Mouse (Mus musculus): ENCODE data around the gene Ift81.
A peak's percentile ranks its signal among the peaks of the same experiment; 100 is the strongest.

Gene Ift81

DNA sequence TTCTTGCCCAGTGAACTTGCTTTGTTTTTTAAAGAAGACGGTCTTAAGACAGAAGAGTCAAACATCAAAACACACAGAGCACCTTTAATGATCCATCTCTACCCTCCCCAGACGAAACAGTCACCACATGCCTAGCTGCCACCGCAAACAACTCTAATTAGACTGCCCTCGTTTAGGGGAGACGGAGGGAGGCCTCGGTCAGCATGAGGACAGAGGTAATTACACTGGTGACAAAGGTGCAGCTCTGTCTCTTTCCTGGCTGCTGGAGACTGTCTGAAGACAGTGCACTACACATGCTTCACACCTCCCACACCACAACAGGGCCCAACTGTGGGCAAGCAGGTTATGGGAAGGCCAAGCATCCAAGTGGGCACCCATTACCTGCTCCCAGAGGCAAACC is 66.5 kb downstream of the Ift81 start:
- no peak for DNase-seq (ENCODE audit: low spot score in 2 of 2)

DNA sequence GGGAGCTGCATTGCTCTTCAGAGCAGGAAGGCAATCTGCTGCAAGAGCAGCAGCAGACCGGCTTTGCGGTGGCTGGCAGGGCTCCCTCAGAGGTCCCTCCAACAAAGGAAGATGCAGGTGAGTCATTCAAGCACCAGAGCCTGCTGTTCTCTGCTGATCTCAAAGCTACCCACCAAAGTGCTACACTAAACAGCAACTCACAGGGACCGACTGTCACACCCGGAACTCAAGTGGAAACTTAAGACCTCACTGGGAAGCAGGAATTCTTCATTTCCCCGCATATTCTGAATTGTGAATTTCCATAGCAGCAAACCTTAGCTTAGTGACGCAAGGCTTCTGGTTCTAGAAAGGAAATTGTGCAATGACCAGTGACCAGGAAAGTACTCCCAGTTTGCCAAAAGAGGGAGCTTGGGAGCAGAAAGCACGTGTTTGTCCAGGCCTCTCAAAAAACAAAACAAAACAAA is 67.0 kb downstream of the Ift81 start:
- no peak for DNase-seq (ENCODE audit: low spot score in 2 of 2)

DNA sequence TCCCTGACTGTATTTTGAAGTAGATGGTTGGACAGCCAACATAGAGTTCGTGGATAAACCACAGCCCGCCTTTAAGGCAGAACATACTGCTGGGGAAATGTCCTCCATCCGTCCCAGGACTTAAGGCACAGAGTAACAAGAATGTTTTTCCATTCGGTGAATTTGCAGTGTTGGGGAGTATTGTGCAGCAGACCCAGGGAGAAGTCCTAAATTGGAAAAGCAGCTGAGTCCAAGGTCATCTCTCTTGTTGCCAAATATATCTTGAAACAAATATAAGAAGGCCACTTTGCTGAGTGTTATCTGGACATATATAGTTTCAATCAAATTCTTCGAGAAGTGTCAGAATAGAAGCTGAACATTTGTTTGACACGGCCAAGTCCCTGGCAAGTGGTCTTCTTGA is 70.9 kb downstream of the Ift81 start:
- no peak for DNase-seq (ENCODE audit: low spot score in 2 of 2)

DNA sequence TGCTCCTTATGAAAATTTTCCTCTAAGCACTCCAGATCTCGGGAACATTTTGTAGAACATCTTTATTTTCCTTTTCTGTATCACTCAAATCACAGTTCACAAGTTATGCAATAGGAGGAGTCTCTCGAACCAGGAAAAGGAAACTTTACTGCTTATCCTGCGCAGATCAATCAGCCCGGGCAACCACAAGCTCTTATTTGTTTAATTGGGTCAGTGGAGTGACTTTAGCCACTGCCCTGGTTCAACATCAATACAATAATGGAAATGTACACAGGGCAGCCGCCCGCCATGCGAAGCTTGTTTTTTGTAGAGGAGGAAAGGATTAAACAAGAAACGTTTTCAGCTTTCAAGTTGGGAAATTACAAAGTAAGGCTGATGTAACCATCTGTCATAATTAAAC is 72.4 kb downstream of the Ift81 start:
- DNase-seq (ENCODE audit: low spot score in 2 of 2), result no peak

DNA sequence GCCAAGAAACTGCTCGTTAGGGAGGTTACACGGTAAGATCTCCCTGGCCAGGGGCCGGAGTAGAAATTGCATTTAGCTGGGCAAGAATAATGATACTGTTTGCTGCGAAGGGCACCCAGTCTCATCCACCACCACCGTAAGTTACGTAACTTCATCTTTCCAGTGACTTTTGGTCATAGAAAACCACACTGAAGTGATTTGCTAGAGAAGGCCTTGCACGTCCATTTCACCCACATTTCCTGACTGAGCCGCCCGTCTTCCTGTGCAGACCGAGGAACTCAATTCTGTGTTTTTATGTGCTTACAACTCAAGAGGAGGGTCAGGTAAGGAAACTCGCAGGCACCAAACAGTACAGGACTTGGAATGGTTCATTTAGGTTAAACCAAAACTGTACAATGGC is 76.2 kb downstream of the Ift81 start:
- no peak for DNase-seq (ENCODE audit: low spot score in 2 of 2)

DNA sequence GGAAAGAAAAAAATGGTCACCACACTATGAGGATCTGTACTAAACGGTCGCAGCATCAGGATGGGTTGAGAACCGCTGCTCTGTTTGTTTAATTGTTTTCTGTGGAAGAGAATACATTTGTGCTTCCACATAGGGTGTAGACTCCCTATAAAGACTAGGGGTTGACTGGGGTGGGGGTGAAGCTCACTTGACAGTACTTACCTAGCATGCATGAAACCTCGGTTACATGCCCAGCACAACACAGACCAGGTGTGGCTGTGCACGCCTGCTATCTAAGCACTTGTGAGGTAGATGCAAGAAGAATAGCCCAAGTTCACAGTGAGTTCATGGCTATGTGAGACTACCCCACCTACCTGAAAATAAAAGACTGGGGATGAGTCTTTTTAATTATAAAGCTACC is 76.7 kb downstream of the Ift81 start:
- no peak for DNase-seq (ENCODE audit: low spot score in 2 of 2)

DNA sequence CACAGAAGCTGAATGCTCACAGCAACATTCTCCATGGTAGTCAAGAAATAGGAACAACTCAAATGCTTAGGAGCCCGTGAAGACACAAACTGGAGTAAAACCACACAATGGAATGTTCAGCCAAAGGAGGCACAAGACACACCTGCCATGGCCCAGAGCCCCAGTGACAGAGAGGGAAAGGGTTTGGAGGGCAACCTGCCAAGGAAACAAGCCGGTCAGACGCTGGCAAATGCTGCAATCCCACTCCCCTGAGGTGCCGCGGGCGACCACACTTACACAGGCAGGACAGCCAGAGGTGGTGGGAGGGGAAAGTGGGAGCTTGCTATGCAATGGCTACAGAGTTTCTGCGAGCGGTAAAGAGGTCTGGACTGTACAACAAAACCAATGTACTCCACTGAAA is 80.4 kb downstream of the Ift81 start:
- DNase-seq (ENCODE audit: low spot score in 2 of 2), result no peak

DNA sequence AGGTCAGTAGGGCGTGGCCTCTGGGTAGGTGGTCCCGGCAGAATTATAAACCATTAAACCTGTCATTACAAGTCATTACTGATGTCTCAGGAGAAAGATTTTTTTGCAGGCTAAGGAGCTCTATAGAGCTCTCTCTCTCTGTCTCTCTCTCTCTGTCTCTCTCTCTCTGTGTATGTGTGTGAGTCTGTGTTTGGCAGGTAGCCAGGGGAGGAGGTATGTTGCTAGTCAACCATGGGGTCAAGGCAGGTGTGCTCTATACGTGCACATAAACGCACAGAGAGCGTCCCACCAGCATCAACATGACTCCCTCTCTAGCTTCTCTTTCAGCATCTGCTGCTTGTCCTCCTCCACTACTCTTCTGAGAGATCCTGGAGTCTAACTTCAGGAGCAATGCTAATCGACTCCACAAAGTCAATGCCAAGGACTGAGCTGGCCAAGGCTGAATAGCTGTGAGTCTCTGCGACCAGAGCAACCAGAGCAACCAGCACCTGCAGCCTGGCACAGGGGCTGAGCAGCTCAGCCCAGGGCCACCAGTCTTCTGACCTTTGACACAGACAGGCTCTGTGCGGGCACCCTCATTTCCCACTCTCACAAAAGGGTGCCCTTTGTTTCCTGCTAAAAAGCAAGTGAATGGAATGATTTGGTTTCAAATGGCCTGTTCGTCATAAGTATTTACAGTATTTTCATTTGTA is 84.3 kb downstream of the Ift81 start:
- DNase-seq (ENCODE audit: low spot score in 2 of 2), result no peak

DNA sequence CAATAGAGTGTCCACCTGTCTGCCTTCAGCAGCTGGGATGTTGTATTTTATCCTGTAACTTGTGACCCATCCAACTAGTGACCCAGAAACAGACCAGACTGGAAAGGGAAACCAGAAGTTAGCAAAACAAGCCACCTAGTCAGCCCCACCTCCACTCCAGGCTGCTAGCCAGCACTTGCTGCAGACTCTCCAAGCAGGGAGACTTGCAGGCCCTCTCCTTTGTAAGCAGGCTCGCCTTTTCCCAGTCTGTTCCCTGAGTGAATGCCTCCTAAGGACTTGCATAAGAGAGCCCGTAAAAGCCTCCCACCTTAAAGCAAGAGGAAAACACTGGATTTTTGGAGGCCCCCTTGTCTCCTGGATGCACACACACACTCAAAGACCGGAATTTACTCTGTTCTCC is 85.0 kb downstream of the Ift81 start:
- DNase-seq (ENCODE audit: low spot score in 2 of 2), result no peak

DNA sequence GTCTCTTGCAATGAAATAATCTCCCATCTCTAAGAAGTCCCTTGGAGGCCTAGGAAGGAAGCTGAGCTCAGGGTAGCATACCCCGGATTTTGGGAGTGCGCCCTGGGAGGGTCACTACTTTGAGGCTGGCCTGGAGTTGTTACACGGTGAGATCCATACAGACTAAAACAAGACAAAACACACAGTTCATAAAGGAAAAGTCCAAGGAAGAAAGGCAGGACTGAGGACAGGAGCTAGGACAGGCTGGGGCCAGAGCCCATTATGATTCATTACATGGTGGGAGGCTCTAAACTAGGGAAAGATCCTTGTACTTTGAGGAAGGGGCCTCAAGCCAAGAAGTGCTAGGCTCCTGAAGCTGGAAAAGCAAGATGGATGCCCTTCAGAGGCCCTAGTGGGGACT is 85.7 kb downstream of the Ift81 start:
- DNase-seq (ENCODE audit: low spot score in 2 of 2), result no peak

DNA sequence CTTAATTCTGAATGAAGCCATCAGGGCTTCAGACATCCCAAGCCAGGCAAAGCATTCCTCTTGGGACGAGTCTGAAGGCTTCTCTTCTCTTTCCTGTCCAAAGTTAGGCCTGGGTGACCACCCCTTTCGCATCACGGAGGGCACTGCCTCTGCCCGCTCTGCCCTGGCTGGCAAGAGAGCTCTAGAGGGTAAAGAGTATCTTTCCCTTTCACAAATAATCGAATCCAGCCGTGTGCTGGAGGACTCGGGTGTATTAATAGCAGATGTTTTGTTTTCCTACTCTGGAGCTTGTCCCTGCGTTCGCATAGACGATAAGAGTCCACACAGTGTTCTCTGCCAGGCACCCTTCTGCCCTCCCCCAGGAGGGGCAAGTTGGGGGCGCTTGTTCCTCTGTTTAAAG is 86.6 kb downstream of the Ift81 start:
- no peak for DNase-seq (ENCODE audit: low spot score in 2 of 2)

DNA sequence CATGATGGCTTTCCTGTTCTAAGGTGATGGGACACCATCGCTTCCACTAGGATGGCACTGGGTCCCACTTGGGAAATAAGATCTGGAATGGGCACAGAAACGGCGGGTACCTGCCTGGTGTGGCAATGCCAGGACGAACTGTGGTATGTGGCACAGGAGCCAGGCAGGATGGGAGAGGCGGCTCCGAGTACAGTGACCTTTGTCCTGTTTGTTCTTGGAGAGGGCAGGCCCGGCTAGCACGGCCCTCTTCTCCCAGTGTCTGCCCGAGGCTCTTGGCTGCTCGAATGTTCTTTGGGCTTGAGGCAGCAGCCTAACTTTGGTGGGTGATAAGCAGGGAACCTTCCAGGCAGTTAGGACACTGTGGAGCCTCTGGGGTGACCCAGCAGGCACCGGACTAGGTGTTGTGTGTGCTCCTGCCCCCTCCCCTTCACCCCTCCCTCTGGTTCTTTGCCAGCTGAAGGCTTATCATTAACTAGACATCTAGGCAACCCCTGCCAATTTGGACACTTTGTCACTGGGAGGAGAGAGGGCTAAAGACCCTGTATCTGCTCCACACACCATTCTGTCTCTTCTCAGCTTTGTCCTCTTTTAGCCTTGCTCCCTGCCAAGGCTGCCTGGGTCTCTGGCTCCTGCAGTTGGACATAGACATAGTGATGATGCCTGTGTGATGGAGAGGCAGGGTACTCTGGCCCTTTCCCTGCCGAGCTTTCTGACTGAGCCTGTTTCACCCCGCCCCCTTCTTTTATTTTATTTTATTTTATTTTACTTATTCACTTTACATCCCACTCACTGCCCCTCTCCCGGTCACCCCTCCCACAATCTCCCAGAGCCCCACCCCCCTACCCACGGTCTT is 87.2 kb downstream of the Ift81 start:
- no peak for DNase-seq (ENCODE audit: low spot score in 2 of 2)

DNA sequence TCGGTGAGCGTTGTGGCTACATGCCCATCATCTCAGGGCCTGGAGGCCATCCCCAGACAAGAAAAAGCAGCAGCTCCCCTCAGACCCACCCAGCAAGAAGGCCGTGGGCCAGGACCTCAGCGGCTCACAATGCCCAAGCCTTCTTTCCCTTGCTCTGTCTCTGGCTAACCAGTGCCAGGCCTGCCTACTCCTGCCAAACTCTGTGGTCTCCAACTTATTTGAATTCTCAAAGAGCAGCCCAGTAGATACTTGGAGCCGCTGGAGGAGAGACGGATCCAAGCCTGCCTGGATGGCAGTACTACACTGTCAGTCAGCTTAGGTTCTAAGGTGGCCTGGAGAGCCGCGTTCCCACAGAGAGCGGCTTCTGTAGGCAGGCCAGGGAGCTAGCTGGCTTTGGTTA is 87.9 kb downstream of the Ift81 start:
- DNase-seq (ENCODE audit: low spot score in 2 of 2), result peak; percentile 50 to 54

DNA sequence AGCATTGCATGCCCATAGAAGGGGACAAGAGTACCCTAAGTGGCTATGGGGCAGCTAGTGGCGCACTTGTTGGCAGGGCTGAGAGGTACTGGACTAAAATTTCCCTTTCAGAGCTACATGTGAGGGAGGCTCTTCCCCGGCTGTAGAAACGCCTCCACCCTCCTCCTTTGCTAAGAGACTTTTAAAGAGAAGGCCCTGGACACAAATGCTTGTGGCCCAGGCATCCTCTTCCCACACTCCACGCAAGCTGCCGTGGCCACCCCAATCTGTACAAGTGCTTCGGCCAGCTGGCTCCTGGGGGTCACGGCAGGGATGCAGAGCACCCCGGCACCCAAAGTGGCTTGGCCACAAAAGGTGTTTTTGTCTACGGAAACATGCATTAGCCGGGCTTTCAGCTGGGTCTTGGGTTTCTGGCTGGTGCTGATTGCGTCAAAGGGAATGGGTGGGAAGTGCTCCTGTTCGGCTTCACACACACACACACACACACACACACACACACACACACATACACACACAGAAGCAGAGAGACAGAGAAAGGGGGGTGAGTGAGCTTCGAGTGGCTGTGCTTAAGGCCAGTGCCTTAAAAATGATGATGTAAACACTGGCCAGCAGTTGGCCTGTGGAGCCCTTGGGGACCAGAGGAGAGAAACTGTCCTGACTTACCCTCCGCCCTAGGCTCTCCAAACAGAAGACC is 88.9 kb downstream of the Ift81 start:
- DNase-seq (ENCODE audit: low spot score in 2 of 2), result no peak

DNA sequence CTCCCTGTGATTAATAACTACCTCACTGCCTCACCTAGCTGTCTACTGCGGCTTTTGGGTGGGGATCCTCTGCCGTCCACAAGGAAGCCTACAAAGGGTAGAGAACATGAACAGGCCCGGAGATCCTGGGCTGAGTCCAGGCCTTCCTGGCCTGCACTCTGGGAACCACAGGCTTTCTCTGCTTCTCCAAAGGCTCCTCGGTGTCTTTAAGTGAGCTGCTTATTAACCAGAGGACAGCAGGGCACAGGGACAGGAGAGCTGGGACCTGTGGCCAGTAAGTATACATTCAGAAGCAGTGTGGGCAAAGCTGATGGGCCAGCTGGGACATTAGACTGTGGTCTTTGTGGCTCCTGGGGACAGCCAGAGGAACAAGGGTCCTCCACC is 89.5 kb downstream of the Ift81 start:
- no peak for DNase-seq (ENCODE audit: low spot score in 2 of 2)

DNA sequence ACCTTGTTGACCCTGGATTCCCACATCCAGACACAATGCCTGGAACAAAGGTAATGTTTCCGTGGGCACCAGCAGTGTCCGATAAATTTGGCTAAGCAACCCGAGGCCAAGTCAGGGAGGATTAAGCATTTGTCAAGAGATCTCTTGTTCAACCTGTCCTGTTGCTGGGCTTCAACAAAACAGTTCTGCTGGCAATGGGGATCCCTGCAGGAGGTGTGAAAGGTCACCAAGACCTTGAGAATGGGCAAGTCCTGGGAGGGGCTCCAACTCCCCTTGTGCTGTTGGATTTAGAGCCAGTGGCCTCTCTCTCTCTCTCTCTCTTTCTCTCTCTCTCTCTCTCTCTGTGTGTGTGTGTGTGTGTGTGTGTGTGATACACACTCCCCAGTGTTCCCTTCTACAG is 90.1 kb downstream of the Ift81 start:
- no peak for DNase-seq (ENCODE audit: low spot score in 2 of 2)

DNA sequence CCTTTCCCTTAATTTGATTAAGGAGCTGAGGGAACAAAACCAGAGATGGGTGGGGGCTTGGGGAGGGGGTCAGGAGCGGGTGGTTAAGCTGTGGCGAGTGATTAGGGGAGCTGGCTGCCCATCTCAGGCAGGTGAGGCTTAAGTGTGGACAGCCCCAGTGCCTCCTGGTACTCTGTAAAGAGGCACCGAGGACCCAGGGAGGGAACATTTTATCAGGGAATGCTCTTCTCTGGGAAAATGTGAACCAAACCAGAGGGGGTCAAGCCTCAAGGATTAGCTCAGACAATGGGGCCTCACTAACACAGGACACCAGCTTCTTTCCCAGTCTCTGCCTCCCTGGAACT is 93.2 kb downstream of the Ift81 start:
- no peak for DNase-seq (ENCODE audit: low spot score in 2 of 2)

DNA sequence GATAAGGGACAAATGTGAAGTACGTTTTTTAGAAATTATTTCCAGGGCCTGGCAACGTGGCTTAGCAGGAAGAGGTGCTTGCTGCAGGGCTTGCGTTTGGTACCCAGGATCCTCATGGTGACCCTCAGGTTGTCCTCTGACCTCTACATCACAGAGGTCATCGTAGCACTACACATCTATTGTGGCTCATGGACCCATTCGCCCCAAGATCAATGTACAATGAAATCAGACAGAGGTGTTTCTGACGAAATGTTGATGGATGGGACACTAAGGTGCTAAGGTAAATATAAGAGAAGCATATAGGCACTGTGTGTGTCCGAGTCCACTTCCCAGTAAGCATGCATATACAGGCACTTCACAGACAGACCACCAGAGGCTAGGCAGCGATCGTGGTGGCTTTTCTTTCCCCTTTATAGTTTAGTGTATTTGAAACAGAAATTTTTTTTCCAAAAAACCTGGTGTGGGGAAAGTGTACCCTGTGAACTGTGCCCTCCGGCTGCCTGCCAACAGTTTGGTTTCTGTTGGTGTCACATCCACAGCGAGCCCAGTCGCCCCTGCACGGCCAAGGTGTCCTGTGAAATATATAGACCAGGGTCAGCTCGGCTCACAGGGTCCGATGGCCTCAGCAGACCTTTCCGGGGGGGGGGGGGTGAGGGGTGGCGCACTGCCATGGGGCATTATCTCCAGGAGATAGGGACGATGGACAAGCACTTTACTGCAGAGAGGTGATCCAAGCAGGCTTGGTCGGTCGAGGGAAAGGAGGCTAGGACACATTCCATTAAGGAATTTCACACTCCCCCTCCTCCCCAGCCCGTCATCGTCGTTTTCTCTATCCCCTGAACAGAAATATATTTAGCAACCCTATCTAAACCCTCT is 93.8 kb downstream of the Ift81 start:
- no peak for DNase-seq (ENCODE audit: low spot score in 2 of 2)

DNA sequence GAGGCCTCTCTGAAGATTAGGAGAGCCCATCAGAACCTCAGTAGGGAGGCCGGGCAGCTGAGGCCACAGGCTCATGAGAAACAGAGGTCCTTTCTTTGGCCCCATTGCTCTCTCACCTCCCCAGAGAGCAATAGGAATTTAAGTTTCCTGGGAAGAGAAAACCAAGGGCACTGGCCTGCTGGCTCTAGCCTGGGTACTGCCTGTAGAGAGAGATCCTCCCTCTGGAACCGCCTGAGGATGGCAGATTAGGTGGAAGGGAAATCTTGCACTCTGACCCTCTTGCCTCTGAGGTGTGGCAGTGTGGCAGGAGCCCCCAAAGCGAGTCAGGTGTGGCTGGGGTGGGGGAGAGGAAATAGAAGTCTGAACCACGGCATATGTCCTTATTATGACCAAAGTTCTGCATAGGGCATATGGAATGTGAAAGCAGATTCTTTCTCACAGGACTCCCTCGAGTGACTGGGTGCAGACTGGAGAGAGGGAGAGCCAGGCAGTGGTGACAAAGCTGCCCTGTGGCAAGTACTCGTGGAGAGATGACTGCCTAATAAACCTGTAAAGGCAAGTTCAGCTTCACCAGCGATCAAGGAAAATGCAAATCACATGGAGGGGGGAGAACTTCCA is 95.2 kb downstream of the Ift81 start:
- DNase-seq (ENCODE audit: low spot score in 2 of 2), result no peak

DNA sequence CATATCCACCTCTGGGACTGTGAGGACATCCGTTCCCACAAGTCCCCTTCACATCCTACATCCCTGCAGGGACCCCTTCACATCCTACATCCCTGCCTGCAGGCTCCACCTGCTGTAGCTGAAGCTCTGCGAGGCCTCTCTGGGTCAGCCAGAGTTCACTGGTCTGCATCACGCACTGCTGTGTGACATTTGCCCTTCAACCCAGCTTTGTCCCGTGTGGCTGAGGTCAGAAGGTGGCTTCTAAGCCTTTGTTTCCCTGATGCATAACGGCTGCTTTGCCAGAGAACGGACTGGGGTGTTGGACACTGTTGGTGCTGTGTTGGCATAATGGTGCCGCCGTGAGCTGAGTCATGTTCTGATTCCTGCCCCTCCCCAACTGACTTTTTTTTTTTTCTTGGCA is 96.1 kb downstream of the Ift81 start:
- DNase-seq (ENCODE audit: low spot score in 2 of 2), result no peak

DNA sequence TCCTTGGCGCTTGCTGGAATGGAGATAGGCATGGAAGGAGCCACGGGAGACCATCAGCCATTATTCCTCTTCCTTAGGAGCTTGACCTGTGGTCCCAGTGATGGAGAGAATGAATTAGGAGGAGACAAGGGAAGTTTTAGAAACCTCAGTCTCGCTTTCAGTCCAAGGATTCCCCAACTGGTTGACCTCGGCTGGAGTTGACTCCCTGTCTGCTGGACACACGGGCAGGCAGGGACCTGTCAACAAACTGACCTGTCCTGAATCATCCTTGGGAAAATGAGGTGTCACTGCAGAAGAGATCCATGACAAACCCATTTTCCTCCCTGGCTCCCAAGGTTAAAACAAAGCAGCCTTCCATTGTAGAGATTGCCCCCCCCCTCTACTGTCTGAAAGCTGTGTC is 97.4 kb downstream of the Ift81 start:
- DNase-seq (ENCODE audit: low spot score in 2 of 2), result no peak
